Comparison of ENCODE assay signal across 10 mouse cellular contexts in genomic region chr7:12479525-12479924, GRCm38 (mm10). TPM values are rescaled to one million over a fixed set of nuclear protein-coding genes. Genes with fewer than 3 reads are reported as not detected.
DNase-seq lines count a peak whose midpoint lies in the region; ATAC-seq and TF ChIP-seq lines count a peak whose summit lies in the region.
"Had no signal": no experiment of that assay in that cellular context is flagged by ENCODE, and none has a peak within 500 bp of the region (broad histone marks: within the 10 kb centered on the region; RNA-seq: fewer than 3 reads in every experiment).

No protein-coding gene starts in this region.

- no peak overlapping the region; the same call in 1 of the 2 replicates for H3K9ac ChIP-seq in heart, postnatal 0 days (replicated peaks; ENCODE audit: low read depth, low read length)
- peak overlapping the region; percentile 98; the same call in 1 of the 2 replicates for H3K9ac ChIP-seq in intestine, embryonic 14.5 days (ENCODE audit: low read length)
- H3K9ac ChIP-seq in midbrain, postnatal 0 days (replicated peaks; ENCODE audit: low read length, poor library complexity, severe bottlenecking), result no peak overlapping the region

- peak overlapping the region; percentile 64 for H3K4me2 ChIP-seq in heart, postnatal 0 days (ENCODE audit: low read depth, low read length)
- peak overlapping the region; percentile 42 for H3K4me2 ChIP-seq in intestine, embryonic 14.5 days (ENCODE audit: low read length)
- H3K4me2 ChIP-seq in midbrain, postnatal 0 days (ENCODE audit: low read depth, low read length, poor library complexity, severe bottlenecking), result peak overlapping the region; percentile 60

- peak overlapping the region; percentile 97 for H3K4me3 ChIP-seq in heart, postnatal 0 days (ENCODE audit: low read depth, low read length)
- H3K4me3 ChIP-seq in embryonic facial prominence, embryonic 10.5 days, result peak overlapping the region; percentile 84
- peak overlapping the region; percentile 97 for H3K4me3 ChIP-seq in intestine, embryonic 14.5 days (ENCODE audit: low read depth, low read length)
- peak overlapping the region; percentile 95 for H3K4me3 ChIP-seq in midbrain, postnatal 0 days (ENCODE audit: low read depth, low read length)

- TF ChIP-seq EP300 in heart, postnatal 0 days (IDR thresholded peaks at IDR 0.05; ENCODE audit: low read depth), result no peak

- intact Hi-C loops in heart, postnatal 14 days (cut with DNase I), result no loop called here

- no peak for DNase-seq in heart, postnatal 0 days (ENCODE audit: low spot score)
- no peak for DNase-seq in heart, postnatal 14 days
- no peak for DNase-seq in embryonic facial prominence, embryonic 10.5 days (ENCODE audit: low spot score)
- DNase-seq in intestine, embryonic 14.5 days (ENCODE audit: low spot score), result no peak
- no peak for DNase-seq in midbrain, postnatal 0 days (ENCODE audit: low spot score)
- DNase-seq in T-cell, adult 2 months (ENCODE audit: low spot score), result no peak
- no peak for DNase-seq in cerebellum, postnatal 25 days
- DNase-seq: kidney, adult 2 months; thymus, postnatal 36 days had no signal

- H3K27me3 ChIP-seq in heart, postnatal 0 days (ENCODE audit: control insufficient read depth, insufficient read depth, low read length), result no peaks in the 10 kb centered on the region
- no peaks in the 10 kb centered on the region for H3K27me3 ChIP-seq in embryonic facial prominence, embryonic 10.5 days (replicated peaks; ENCODE audit: low read depth, poor library complexity, severe bottlenecking)
- no peaks in the 10 kb centered on the region for H3K27me3 ChIP-seq in intestine, embryonic 14.5 days (replicated peaks; ENCODE audit: control insufficient read depth, insufficient read depth, low read length)
- H3K27me3 ChIP-seq in midbrain, postnatal 0 days (ENCODE audit: insufficient read depth, low read length), result no peaks in the 10 kb centered on the region

- H3K36me3 ChIP-seq in heart, postnatal 0 days (replicated peaks; ENCODE audit: control insufficient read depth, insufficient read depth, low read length), result peaks cover 43% of the 10 kb centered on the region
- peaks cover 50% of the 10 kb centered on the region for H3K36me3 ChIP-seq in embryonic facial prominence, embryonic 10.5 days (replicated peaks)
- H3K36me3 ChIP-seq in intestine, embryonic 14.5 days (ENCODE audit: control insufficient read depth, insufficient read depth, low read length), result peaks cover 46% of the 10 kb centered on the region
- H3K36me3 ChIP-seq in midbrain, postnatal 0 days (ENCODE audit: insufficient read depth, low read length), result peaks cover 39% of the 10 kb centered on the region

- H3K4me1 ChIP-seq in heart, postnatal 0 days (ENCODE audit: control insufficient read depth, insufficient read depth), result 0 out of 2 replicates have a peak, but pooled peaks cover 6% of the 10 kb centered on the region
- H3K4me1 ChIP-seq in embryonic facial prominence, embryonic 10.5 days, result no peaks in the 10 kb centered on the region
- no peaks in the 10 kb centered on the region for H3K4me1 ChIP-seq in intestine, embryonic 14.5 days (replicated peaks; ENCODE audit: control insufficient read depth, insufficient read depth, low read length)
- no peaks in the 10 kb centered on the region for H3K4me1 ChIP-seq in midbrain, postnatal 0 days (ENCODE audit: insufficient read depth, low read length)

- ATAC-seq in heart, postnatal 0 days (ENCODE audit: insufficient read depth, low read depth), result no peak
- ATAC-seq in intestine, embryonic 14.5 days (replicated peaks; ENCODE audit: low FRiP score, low TSS enrichment, low read depth), result no peak
- no peak for ATAC-seq in midbrain, postnatal 0 days (ENCODE audit: low FRiP score)
- ATAC-seq in CD4-positive, CD25-positive, alpha-beta regulatory T cell, adult 4 months, result no peak

- no peak for TF ChIP-seq CTCF in heart, postnatal 0 days (IDR thresholded peaks at IDR 0.05; ENCODE audit: low read depth)
- no peak for TF ChIP-seq CTCF in midbrain, postnatal 0 days (IDR thresholded peaks at IDR 0.05)

- 53% methylated on average over 4 of the region's 4 CpGs for WGBS in heart, postnatal 0 days
- WGBS in embryonic facial prominence, embryonic 10.5 days, result 77% methylated on average over 4 of the region's 4 CpGs
- 80% methylated on average over 4 of the region's 4 CpGs for WGBS in intestine, embryonic 14.5 days
- 69% methylated on average over 3 of the region's 4 CpGs for WGBS in midbrain, postnatal 0 days

- no peak overlapping the region for H3K27ac ChIP-seq in heart, postnatal 0 days (ENCODE audit: low read depth)
- H3K27ac ChIP-seq in embryonic facial prominence, embryonic 10.5 days (replicated peaks), result 0 out of 2 replicates have a peak overlapping the region, but pooled peaks have one; percentile 97
- H3K27ac ChIP-seq in intestine, embryonic 14.5 days (ENCODE audit: low read depth), result no peak overlapping the region
- H3K27ac ChIP-seq in midbrain, postnatal 0 days (ENCODE audit: low read depth, low read length), result no peak overlapping the region

- H3K9me3 ChIP-seq in heart, postnatal 0 days (replicated peaks; ENCODE audit: control insufficient read depth, low read length), result no peaks in the 10 kb centered on the region
- peaks cover 24% of the 10 kb centered on the region for H3K9me3 ChIP-seq in embryonic facial prominence, embryonic 10.5 days
- H3K9me3 ChIP-seq in intestine, embryonic 14.5 days (ENCODE audit: control insufficient read depth, low read length), result peaks cover 17% of the 10 kb centered on the region
- H3K9me3 ChIP-seq in midbrain, postnatal 0 days (ENCODE audit: low read length), result 0 out of 2 replicates have a peak, but pooled peaks cover 3% of the 10 kb centered on the region

RNA-seq across cellular contexts. Expression of gene Zfp606, which starts 1.4 kb away (rescaled TPM):
- total RNA-seq in heart, postnatal 0 days (2014; rRNA removed; ENCODE audit: low replicate concordance), result 13.5 and 15.0 TPM in 2 replicates
- polyA plus RNA-seq in heart, postnatal 0 days (2015; fragmentation: Nextera tagmentation; extraction: Ambion mirVana), result 12.9 and 14.2 TPM in 2 replicates
- 10 to 100 TPM; 12.1 to 14.0 TPM for total RNA-seq in heart, postnatal 14 days (2021)
- 36.6 and 38.6 TPM in 2 replicates for polyA plus RNA-seq in embryonic facial prominence, embryonic 10.5 days (2016; fragmentation: Nextera tagmentation; extraction: Ambion mirVana)
- polyA plus RNA-seq in intestine, embryonic 14.5 days (2014; fragmentation: Nextera tagmentation; extraction: Ambion mirVana), result 21.5 and 25.0 TPM in 2 replicates
- total RNA-seq in midbrain, postnatal 0 days (2014; rRNA removed), result 27.1 and 33.8 TPM in 2 replicates
- polyA plus RNA-seq in midbrain, postnatal 0 days (2015; fragmentation: Nextera tagmentation; extraction: Ambion mirVana), result 21.8 and 23.3 TPM in 2 replicates
- polyA plus RNA-seq in CD4-positive, CD25-positive, alpha-beta regulatory T cell, adult 4 months (2017; shearing (Covaris generic)), result 1 to 10 TPM; 7.8 to 8.3 TPM

RNA-seq across cellular contexts. Expression of gene 2900092C05Rik, which starts 32.8 kb away (rescaled TPM):
- not detected in 2 replicates for total RNA-seq in heart, postnatal 0 days (2014; rRNA removed; ENCODE audit: low replicate concordance)
- not detected in 2 replicates for polyA plus RNA-seq in heart, postnatal 0 days (2015; fragmentation: Nextera tagmentation; extraction: Ambion mirVana)
- total RNA-seq in heart, postnatal 14 days (2021), result not detected
- polyA plus RNA-seq in embryonic facial prominence, embryonic 10.5 days (2016; fragmentation: Nextera tagmentation; extraction: Ambion mirVana), result not detected in 2 replicates
- polyA plus RNA-seq in intestine, embryonic 14.5 days (2014; fragmentation: Nextera tagmentation; extraction: Ambion mirVana), result not detected in 2 replicates
- total RNA-seq in midbrain, postnatal 0 days (2014; rRNA removed), result not detected in 2 replicates
- not detected in 2 replicates for polyA plus RNA-seq in midbrain, postnatal 0 days (2015; fragmentation: Nextera tagmentation; extraction: Ambion mirVana)
- not detected for polyA plus RNA-seq in CD4-positive, CD25-positive, alpha-beta regulatory T cell, adult 4 months (2017; shearing (Covaris generic))
- polyA plus RNA-seq: kidney, adult 2 months had no signal

RNA-seq across cellular contexts. Expression of gene Zfp551, which starts 57.0 kb away (rescaled TPM):
- 1.4 and 3.6 TPM in 2 replicates for total RNA-seq in heart, postnatal 0 days (2014; rRNA removed; ENCODE audit: low replicate concordance)
- 2.4 and 2.5 TPM in 2 replicates for polyA plus RNA-seq in heart, postnatal 0 days (2015; fragmentation: Nextera tagmentation; extraction: Ambion mirVana)
- 1 to 10 TPM; 2.0 to 2.2 TPM for total RNA-seq in heart, postnatal 14 days (2021)
- polyA plus RNA-seq in embryonic facial prominence, embryonic 10.5 days (2016; fragmentation: Nextera tagmentation; extraction: Ambion mirVana), result 3.3 and 3.9 TPM in 2 replicates
- polyA plus RNA-seq in intestine, embryonic 14.5 days (2014; fragmentation: Nextera tagmentation; extraction: Ambion mirVana), result 4.1 and 4.5 TPM in 2 replicates
- 9.0 and 11.0 TPM in 2 replicates for total RNA-seq in midbrain, postnatal 0 days (2014; rRNA removed)
- 9.6 and 10.2 TPM in 2 replicates for polyA plus RNA-seq in midbrain, postnatal 0 days (2015; fragmentation: Nextera tagmentation; extraction: Ambion mirVana)
- polyA plus RNA-seq in CD4-positive, CD25-positive, alpha-beta regulatory T cell, adult 4 months (2017; shearing (Covaris generic)), result 1 to 10 TPM; 2.6 to 5.5 TPM
